Mouse (Mus musculus) spleen, embryonic (tissue): Measurements from ENCODE around the gene Gsn.

ENCODE experiments used
- CTCF ChIA-PET: fragments of 350-600 bp; sonication (Branson Sonifier 250); formaldehyde crosslinking; loops from one replicate; lab custom pipeline; 2022; lab: Charles Lee

Gene Gsn

DNA sequence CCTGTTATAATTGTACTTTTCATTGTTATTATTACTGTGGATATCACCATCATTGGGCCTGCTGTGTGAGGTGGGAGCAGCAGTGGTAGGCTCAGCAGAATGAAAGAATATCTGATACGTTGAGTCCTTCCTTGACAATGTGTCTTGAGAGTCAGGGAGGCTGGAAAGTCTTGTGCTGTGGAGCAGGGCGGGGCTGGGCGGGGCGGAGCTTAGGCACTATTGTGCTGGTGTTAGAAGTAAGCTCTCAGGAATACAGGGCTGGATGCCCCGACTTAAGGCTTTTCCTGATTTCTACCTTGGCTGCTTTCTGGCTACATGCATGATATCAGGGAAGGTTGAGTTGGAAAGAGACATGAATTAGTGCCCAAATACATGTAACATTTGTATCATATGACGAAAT, 3.4 kb upstream of the Gsn start:
- CTCF ChIA-PET: no interaction called here

- CTCF ChIA-PET: interaction anchor here (0.6 to 0.9 kb wide), 2 partner anchors 14 to 39 kb away, joined by 4 to 5 read pairs; no protein-coding TSS in a partner anchor
These were observed 2.4 kb upstream of the Gsn start for GRCm38 (mm10) chr2:35253751-35254150.

DNA sequence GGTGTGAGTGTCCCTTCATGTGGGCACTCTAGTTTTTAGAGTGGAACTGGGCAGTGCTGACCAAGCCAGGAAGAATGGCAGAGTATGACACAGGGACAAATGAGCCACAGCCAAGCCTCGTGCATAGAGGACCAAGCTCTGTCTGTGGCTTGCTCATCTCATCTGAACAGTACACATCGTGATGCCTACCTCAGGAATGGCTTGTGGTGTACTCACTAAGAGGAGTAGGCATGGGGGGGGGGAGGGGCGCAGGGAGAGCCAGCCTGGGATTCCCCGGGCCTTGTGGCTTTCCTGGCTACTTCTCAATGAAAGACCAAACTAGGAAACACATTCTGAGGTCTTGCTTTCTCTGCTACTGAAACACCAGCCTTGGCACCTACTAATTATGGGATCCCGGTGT, 1.2 kb upstream of the Gsn start:
- CTCF ChIA-PET: no interaction called here

DNA sequence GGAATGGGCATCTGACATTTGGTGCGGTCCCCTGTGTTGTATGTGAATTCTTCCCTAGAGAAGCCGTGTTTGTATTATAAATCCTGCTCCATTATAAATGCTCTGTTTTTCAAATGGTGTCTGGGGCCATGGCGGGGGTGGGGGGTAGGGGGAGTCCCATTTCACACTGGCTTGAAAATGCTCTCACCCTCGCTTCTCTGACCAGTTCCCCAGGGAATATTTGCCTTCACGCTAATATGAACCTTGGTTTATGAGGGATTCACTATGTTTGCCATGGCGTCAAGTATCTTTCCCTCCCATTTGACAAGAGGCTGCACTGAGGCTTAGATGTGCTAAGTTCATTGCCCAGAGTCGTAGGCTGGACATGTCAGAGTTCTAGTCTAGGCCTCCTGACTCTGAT, 718 bp upstream of the Gsn start:
- CTCF ChIA-PET: no interaction called here

DNA sequence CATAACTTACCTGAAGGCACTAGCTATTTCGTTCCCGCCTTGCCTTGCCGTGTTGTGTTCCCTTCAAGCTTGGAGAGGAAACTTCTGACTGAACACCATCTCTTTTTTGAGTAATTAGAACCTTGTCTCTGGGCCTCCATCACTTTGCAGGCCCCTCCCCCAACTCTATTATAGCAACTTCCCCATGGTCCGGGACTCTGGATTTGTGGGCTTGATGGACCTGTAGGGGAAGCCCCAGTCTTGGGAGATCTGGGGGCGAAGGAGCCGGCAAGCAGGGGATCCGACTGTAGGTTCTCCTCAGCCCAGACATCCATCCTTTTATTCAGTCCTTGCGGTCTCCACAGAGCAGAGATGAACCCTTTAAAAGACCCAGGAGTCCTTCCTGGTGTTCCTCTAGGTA, 752 bp downstream of the Gsn start:
- CTCF ChIA-PET: interaction anchor here (0.6 kb wide), 1 partner anchor 25 kb away, joined by 3 read pairs; no protein-coding TSS in a partner anchor

GRCm38 (mm10) chr2:35257886-35258285, 1.7 kb downstream of the Gsn start:
- CTCF ChIA-PET: no interaction called here

GRCm38 (mm10) chr2:35258590-35258989, 2.4 kb downstream of the Gsn start:
- CTCF ChIA-PET: no interaction called here

DNA sequence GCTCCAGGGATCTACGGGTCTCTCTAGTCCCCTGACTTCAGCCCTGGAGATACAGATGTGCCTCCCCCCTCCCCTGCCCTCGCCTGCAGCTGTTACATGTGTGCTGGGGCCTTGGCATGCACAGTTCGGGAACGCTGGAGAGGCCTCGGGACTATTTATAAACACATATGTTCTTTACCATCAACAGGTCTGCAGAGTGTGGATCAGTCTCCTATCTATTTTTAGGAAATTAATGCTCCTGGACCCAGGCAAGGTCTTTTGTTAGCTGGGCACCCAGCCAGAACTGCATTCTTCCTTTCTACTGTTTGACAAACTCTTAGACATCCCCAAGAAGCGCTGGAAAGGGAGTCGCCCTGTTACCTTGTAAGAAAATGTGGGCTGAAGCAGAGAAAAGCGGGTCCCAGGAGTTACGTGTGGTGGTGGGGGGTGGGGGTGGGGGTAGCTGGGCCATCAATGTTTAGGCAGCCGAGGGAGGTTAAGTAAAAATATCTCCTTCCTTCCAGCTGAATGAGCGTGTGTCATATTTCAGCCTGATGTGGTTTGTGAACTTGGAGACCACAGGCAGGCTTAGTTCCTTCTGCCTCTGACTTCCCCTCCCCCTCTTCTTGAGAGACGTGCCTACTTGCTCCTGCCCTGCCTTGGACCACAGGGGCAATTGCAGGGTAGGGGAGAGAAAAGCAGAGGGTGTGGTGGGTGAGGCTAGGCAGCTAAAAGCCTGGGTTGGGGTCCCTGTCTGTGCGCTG, 3.3 kb downstream of the Gsn start:
- CTCF ChIA-PET: interaction anchor here (1.0 kb wide), 1 partner anchor 8 kb away, joined by 3 read pairs; no protein-coding TSS in a partner anchor

GRCm38 (mm10) chr2:35260291-35260690, 4.1 kb downstream of the Gsn start:
- CTCF ChIA-PET: interaction anchor here (0.6 to 1.0 kb wide), 2 partner anchors 7 to 205 kb away, joined by 3 read pairs; no protein-coding TSS in a partner anchor

- CTCF ChIA-PET: interaction anchor here (2.5 kb wide), 1 partner anchor 49 kb away, joined by 11 read pairs; no protein-coding TSS in a partner anchor
These were observed 7.9 kb downstream of the Gsn start for GRCm38 (mm10) chr2:35264095-35264494.

- CTCF ChIA-PET: interaction anchor here (0.6 to 2.5 kb wide), 3 partner anchors 11 to 51 kb away, joined by 3 to 11 read pairs (median 3); no protein-coding TSS in a partner anchor
These were observed 9.1 kb downstream of the Gsn start for GRCm38 (mm10) chr2:35265296-35265695.

GRCm38 (mm10) chr2:35265775-35266174, 9.6 kb downstream of the Gsn start:
- CTCF ChIA-PET: interaction anchor here (0.6 to 2.5 kb wide), 2 partner anchors 10 to 51 kb away, joined by 3 to 11 read pairs; no protein-coding TSS in a partner anchor

- CTCF ChIA-PET: interaction anchor here (2.5 kb wide), 1 partner anchor 52 kb away, joined by 11 read pairs; no protein-coding TSS in a partner anchor
These were observed 10.2 kb downstream of the Gsn start for GRCm38 (mm10) chr2:35266251-35266905.

DNA sequence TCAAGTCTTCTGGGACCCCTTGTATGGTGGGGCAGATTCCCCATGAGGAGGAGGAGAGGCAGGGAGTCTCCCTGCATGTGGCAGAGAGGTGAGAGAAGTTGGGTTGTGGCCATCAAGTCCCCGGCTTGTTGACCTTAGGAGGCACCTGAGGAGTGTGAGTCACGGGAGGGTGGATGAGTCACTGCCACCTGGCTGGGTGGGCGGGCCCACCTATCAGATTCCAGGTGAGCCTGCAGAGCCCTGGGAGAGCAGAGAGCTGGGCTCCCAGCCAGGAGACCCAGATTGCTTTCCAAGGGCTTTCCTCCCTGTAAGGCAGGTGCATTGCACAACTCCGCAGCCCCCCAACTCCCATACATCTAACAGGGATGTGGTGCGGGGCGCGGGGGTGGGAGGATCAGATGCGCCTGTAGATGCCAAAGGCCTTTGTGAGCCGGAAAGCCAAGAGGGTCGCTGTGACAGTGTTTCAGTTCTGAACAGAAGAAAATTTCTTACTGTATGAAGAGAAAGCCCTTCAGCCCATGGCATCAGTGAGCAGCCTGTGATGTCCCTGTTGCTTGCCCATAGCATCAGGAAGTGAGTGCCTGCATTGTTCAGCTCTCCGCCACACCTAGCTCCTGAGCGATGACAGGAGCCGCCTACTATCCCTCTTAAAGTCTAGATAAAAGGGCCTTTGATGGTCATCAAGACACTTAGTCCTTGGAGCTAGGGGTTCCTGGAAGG, 11.1 kb downstream of the Gsn start:
- CTCF ChIA-PET: interaction anchor here (1.0 to 1.3 kb wide), 2 partner anchors 8 to 50 kb away, joined by 3 read pairs; no protein-coding TSS in a partner anchor

GRCm38 (mm10) chr2:35267876-35268566, 11.8 kb downstream of the Gsn start:
- CTCF ChIA-PET: interaction anchor here (0.6 to 1.3 kb wide), 3 partner anchors 8 to 50 kb away, joined by 3 to 4 read pairs (median 3); no protein-coding TSS in a partner anchor

- CTCF ChIA-PET: interaction anchor here (1.3 to 1.9 kb wide), 2 partner anchors 51 to 54 kb away, joined by 3 to 6 read pairs; no protein-coding TSS in a partner anchor
These were observed 13.0 kb downstream of the Gsn start for GRCm38 (mm10) chr2:35269136-35269535.

- CTCF ChIA-PET: interaction anchor here (1.9 kb wide), 1 partner anchor 55 kb away, joined by 6 read pairs; no protein-coding TSS in a partner anchor
These were observed 13.6 kb downstream of the Gsn start for GRCm38 (mm10) chr2:35269716-35270260.

DNA sequence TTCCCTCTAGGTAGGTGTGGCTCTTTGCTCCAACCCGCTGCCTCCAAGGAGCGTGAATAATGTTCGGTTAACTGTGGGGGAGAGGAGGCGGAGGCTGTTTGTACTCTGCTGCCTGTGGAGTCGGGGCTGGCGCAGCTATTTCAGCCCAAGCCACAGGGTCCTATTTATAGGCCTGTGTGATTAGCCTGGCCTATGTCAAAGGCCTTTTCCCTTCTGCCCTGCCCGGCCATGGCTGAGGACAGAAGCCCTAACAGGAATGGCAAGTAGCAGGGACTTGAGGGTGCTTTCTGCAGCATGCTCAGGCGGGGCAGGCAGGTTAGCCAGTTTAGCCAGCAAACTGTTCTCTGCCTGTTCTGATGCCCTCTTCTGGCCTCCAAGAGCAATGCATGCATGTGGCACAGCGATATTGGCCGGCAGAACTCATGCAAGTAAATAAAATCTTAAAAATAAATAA, 14.4 kb downstream of the Gsn start:
- CTCF ChIA-PET: interaction anchor here (1.9 kb wide), 1 partner anchor 56 kb away, joined by 6 read pairs; no protein-coding TSS in a partner anchor

- CTCF ChIA-PET: interaction anchor here (0.5 kb wide), 1 partner anchor 40 kb away, joined by 3 read pairs; no protein-coding TSS in a partner anchor
These were observed 15.6 kb downstream of the Gsn start for GRCm38 (mm10) chr2:35271817-35272216.

GRCm38 (mm10) chr2:35272881-35273280, 16.7 kb downstream of the Gsn start:
- CTCF ChIA-PET: no interaction called here
